Mouse (Mus musculus) embryonic stem cell, embryonic (primary cell): ENCODE measurements around the gene Slc7a5.

ENCODE experiments used
- CTCF ChIA-PET, 4 experiments: fragments of 300-600 bp in 2 of 4; fragments of 350-600 bp in 2 of 4; sonication (Branson Sonifier 250); formaldehyde crosslinking; loops; one replicate each; lab custom pipeline; 2022; ENCODE audit warnings: inconsistent platforms in 2 of 4; lab: Charles Lee
- POLR2A ChIA-PET, 4 experiments: fragments of 300-600 bp in 2 of 4; fragments of 350-600 bp in 2 of 4; sonication (Branson Sonifier 250); formaldehyde crosslinking; loops; one replicate each; lab custom pipeline; 2022; ENCODE audit warnings: antibody characterized with exemption in 4 of 4, inconsistent platforms in 1 of 4; lab: Charles Lee

Gene Slc7a5

GRCm38 (mm10) chr8:121906542-121907512 lies 667 bp downstream of the Slc7a5 start:
- POLR2A ChIA-PET = interaction anchor here (0.6 to 79.2 kb wide), 48 partner anchors 9 to 617 kb away, joined by 3 to 3941 read pairs (median 5); partner anchors contain the start of genes Banp (in 1 of the 4), Car5a (in 1 of the 4), Map1lc3b (in 1 of the 4) and Slc7a5 (in 1 of the 4)

GRCm38 (mm10) chr8:121905864-121906263 lies 1.6 kb downstream of the Slc7a5 start:
- POLR2A ChIA-PET = interaction anchor here (0.6 to 79.2 kb wide), 19 partner anchors 8 to 188 kb away, joined by 3 to 3941 read pairs (median 6); partner anchors contain the start of genes Car5a (in 1 of the 4) and Slc7a5 (in 1 of the 4)

More at GRCm38 (mm10) chr8:121906542-121907512, 667 bp downstream of the Slc7a5 start:
- CTCF ChIA-PET = interaction anchor here (0.6 to 5.6 kb wide), 12 partner anchors 8 to 57 kb away, joined by 3 to 151 read pairs (median 4); no protein-coding TSS in a partner anchor

GRCm38 (mm10) chr8:121905420-121905819 lies 2.1 kb downstream of the Slc7a5 start:
- ChIA-PET CTCF (no interaction called here), POLR2A (interaction anchor here in 3 of 4 experiments (0.7 to 79.2 kb wide), 10 partner anchors 9 to 113 kb away, joined by 3 to 3941 read pairs (median 44); partner anchors contain the start of genes Car5a (in 1 of the 3) and Slc7a5 (in 1 of the 3))

More at GRCm38 (mm10) chr8:121905864-121906263, 1.6 kb downstream of the Slc7a5 start:
- CTCF ChIA-PET = interaction anchor here in 1 of 4 experiments (1.0 kb wide), 1 partner anchor 7 kb away, joined by 3 read pairs; no protein-coding TSS in a partner anchor

- CTCF ChIA-PET = interaction anchor here in 2 of 4 experiments (0.6 to 2.9 kb wide), 3 partner anchors 21 to 54 kb away, joined by 3 to 16 read pairs (median 12); no protein-coding TSS in a partner anchor
- POLR2A ChIA-PET = interaction anchor here (0.7 to 79.2 kb wide), 11 partner anchors 8 to 112 kb away, joined by 3 to 3941 read pairs (median 28); partner anchors contain the start of genes Car5a (in 1 of the 4) and Slc7a5 (in 1 of the 4)
Observed at GRCm38 (mm10) chr8:121904999-121905398, 2.5 kb downstream of the Slc7a5 start.

GRCm38 (mm10) chr8:121903977-121904376 lies 3.5 kb downstream of the Slc7a5 start:
- ChIA-PET POLR2A (interaction anchor here (0.6 to 79.2 kb wide), 17 partner anchors 0 to 86 kb away, joined by 3 to 3941 read pairs (median 5); partner anchors contain the start of genes Slc7a5 (in 2 of the 4), Car5a (in 1 of the 4) and Klhdc4 (in 1 of the 4)), CTCF (interaction anchor here in 3 of 4 experiments (0.5 to 3.4 kb wide), 11 partner anchors 22 to 174 kb away, joined by 3 to 16 read pairs (median 4); no protein-coding TSS in a partner anchor)

GRCm38 (mm10) chr8:121901498-121902236 lies 5.8 kb downstream of the Slc7a5 start:
- POLR2A ChIA-PET = interaction anchor here in 3 of 4 experiments (1.0 to 79.2 kb wide), 12 partner anchors 2 to 72 kb away, joined by 3 to 3941 read pairs (median 6); partner anchors contain the start of genes Slc7a5 (in 2 of the 3) and Banp (in 1 of the 3)
- CTCF ChIA-PET = interaction anchor here in 3 of 4 experiments (0.6 to 3.4 kb wide), 10 partner anchors 9 to 1236 kb away, joined by 3 to 16 read pairs (median 5); no protein-coding TSS in a partner anchor

GRCm38 (mm10) chr8:121899180-121900044 lies 8.1 kb downstream of the Slc7a5 start:
- POLR2A ChIA-PET = interaction anchor here (0.6 to 79.2 kb wide), 24 partner anchors 3 to 1950 kb away, joined by 3 to 3941 read pairs (median 6); partner anchors contain the start of gene Slc7a5 (in 3 of the 4)
- CTCF ChIA-PET = interaction anchor here (0.6 to 3.1 kb wide), 9 partner anchors 7 to 227 kb away, joined by 3 to 17 read pairs (median 6); no protein-coding TSS in a partner anchor

GRCm38 (mm10) chr8:121898401-121898931 lies 9.0 kb downstream of the Slc7a5 start:
- CTCF ChIA-PET = interaction anchor here (0.5 to 3.1 kb wide), 22 partner anchors 8 to 1530 kb away, joined by 3 to 17 read pairs (median 4); partner anchors contain the start of gene Slc7a5 (in 1 of the 4)
- POLR2A ChIA-PET = interaction anchor here (0.6 to 79.2 kb wide), 50 partner anchors 2 to 625 kb away, joined by 3 to 3941 read pairs (median 4); partner anchors contain the start of genes Slc7a5 (in 4 of the 4), Banp (in 1 of the 4) and Klhdc4 (in 1 of the 4)

- POLR2A ChIA-PET = interaction anchor here (0.6 to 79.2 kb wide), 52 partner anchors 1 to 625 kb away, joined by 3 to 3941 read pairs (median 4); partner anchors contain the start of genes Slc7a5 (in 4 of the 4), Banp (in 1 of the 4) and Klhdc4 (in 1 of the 4)
- CTCF ChIA-PET = interaction anchor here (0.5 to 3.1 kb wide), 18 partner anchors 9 to 1529 kb away, joined by 3 to 17 read pairs (median 4); partner anchors contain the start of gene Slc7a5 (in 1 of the 4)
Observed at GRCm38 (mm10) chr8:121897871-121898381, 9.6 kb downstream of the Slc7a5 start.

- CTCF ChIA-PET = interaction anchor here (0.6 to 3.1 kb wide), 8 partner anchors 9 to 47 kb away, joined by 3 to 17 read pairs (median 4); no protein-coding TSS in a partner anchor
- POLR2A ChIA-PET = interaction anchor here (0.5 to 79.2 kb wide), 30 partner anchors 1 to 984 kb away, joined by 3 to 3941 read pairs (median 6); partner anchors contain the start of genes Slc7a5 (in 4 of the 4) and Banp (in 1 of the 4)
Observed at GRCm38 (mm10) chr8:121897205-121897604, 10.3 kb downstream of the Slc7a5 start.

- CTCF ChIA-PET = interaction anchor here in 3 of 4 experiments (0.6 to 3.1 kb wide), 6 partner anchors 9 to 46 kb away, joined by 3 to 17 read pairs (median 4); no protein-coding TSS in a partner anchor
- POLR2A ChIA-PET = interaction anchor here in 3 of 4 experiments (0.7 to 79.2 kb wide), 18 partner anchors 0 to 1491 kb away, joined by 3 to 3941 read pairs (median 12); partner anchors contain the start of genes Slc7a5 (in 3 of the 3) and Banp (in 1 of the 3)
Observed at GRCm38 (mm10) chr8:121896476-121897145, 10.9 kb downstream of the Slc7a5 start.

- POLR2A ChIA-PET = interaction anchor here in 3 of 4 experiments (0.7 to 79.2 kb wide), 13 partner anchors 1 to 1491 kb away, joined by 3 to 3941 read pairs (median 31); partner anchors contain the start of gene Slc7a5 (in 3 of the 3)
- CTCF ChIA-PET = interaction anchor here in 2 of 4 experiments (0.9 to 3.1 kb wide), 2 partner anchors 45 to 46 kb away, joined by 3 to 17 read pairs; no protein-coding TSS in a partner anchor
Observed at GRCm38 (mm10) chr8:121895910-121896309, 11.6 kb downstream of the Slc7a5 start.

- ChIA-PET POLR2A (interaction anchor here in 3 of 4 experiments (1.0 to 79.2 kb wide), 6 partner anchors 4 to 65 kb away, joined by 3 to 3941 read pairs (median 1986); partner anchors contain the start of gene Slc7a5 (in 2 of the 3)), CTCF (interaction anchor here (0.6 to 2.1 kb wide), 6 partner anchors 9 to 197 kb away, joined by 3 to 5 read pairs (median 3); no protein-coding TSS in a partner anchor)
Observed at GRCm38 (mm10) chr8:121892875-121893274, 14.6 kb downstream of the Slc7a5 start.
